Mouse (Mus musculus) kidney, embryonic 14.5 days (tissue): ENCODE results near the gene Rara. TPM values are rescaled to one million over a fixed set of nuclear protein-coding genes. Genes with fewer than 3 reads are reported as not detected.

Experiments used
- ATAC-seq: fragments of 200-750 bp; cut with Nextera tagmentation; 2 replicates; pipeline ENCODE4 v1.8.0; 2017; ENCODE audit warnings: moderate number of reproducible peaks, mild to moderate bottlenecking, moderate TSS enrichment, moderate library complexity; ENCODE audit not compliant: low FRiP score, low TSS enrichment
- H3K27ac ChIP-seq: fragments of 300-500 bp; sonication (generic); 2 replicates; pipeline ENCODE4 v1.5.1; 2014; ENCODE audit warnings: low read depth, mild to moderate bottlenecking, low read length, moderate library complexity, mixed read lengths
- H3K27me3 ChIP-seq: fragments of 300-500 bp; sonication (generic); 2 replicates; pipeline ENCODE4 v1.6.1; 2014; ENCODE audit warnings: mild to moderate bottlenecking, low read length; ENCODE audit not compliant: control insufficient read depth, insufficient read depth
- H3K36me3 ChIP-seq: fragments of 300-500 bp; sonication (generic); 2 replicates; pipeline ENCODE4 v1.6.1; 2014; ENCODE audit warnings: low read length, mixed read lengths; ENCODE audit not compliant: control insufficient read depth, insufficient read depth
- H3K4me1 ChIP-seq: fragments of 300-500 bp; sonication (generic); 2 replicates; pipeline ENCODE4 v1.6.1; 2014; ENCODE audit warnings: low read length, mixed read lengths; ENCODE audit not compliant: control insufficient read depth, insufficient read depth
- H3K4me2 ChIP-seq: fragments of 300-500 bp; sonication (generic); replicated peaks from 2 replicates; pipeline ENCODE4 v1.6.1; 2014; ENCODE audit warnings: low read depth, mild to moderate bottlenecking, low read length
- H3K4me3 ChIP-seq: fragments of 300-500 bp; sonication (generic); 2 replicates; pipeline ENCODE4 v1.5.1; 2014; ENCODE audit warnings: mild to moderate bottlenecking, low read length
- H3K9ac ChIP-seq: fragments of 300-500 bp; sonication (generic); 2 replicates; pipeline ENCODE4 v1.6.1; 2014; ENCODE audit warnings: low read depth, mild to moderate bottlenecking, low read length, moderate library complexity
- H3K9me3 ChIP-seq: fragments of 300-500 bp; sonication (generic); 2 replicates; pipeline ENCODE4 v1.6.1; 2016; ENCODE audit warnings: low read length; ENCODE audit not compliant: control insufficient read depth
- WGBS: fragments of 180-500 bp; shearing (Covaris S2); extraction: QIAGEN DNeasy Blood & Tissue Kit; methylation state at CpG from one replicate; pipeline ENCODE4 v1.1.7; 2014; 5-methylcytosine and 5-hydroxymethylcytosine counted together
- polyA plus RNA-seq: library from polyadenylated mRNA; unstranded; fragments of >200 nt; fragmentation: Nextera tagmentation; extraction: Ambion mirVana; gene quantifications from 2 replicates; pipeline ENCODE4 v1.2.1, GENCODE M21; 2014

Rara gene
- polyA plus RNA-seq, 1 experiment from 2014 or later = 36.7 TPM

DNA sequence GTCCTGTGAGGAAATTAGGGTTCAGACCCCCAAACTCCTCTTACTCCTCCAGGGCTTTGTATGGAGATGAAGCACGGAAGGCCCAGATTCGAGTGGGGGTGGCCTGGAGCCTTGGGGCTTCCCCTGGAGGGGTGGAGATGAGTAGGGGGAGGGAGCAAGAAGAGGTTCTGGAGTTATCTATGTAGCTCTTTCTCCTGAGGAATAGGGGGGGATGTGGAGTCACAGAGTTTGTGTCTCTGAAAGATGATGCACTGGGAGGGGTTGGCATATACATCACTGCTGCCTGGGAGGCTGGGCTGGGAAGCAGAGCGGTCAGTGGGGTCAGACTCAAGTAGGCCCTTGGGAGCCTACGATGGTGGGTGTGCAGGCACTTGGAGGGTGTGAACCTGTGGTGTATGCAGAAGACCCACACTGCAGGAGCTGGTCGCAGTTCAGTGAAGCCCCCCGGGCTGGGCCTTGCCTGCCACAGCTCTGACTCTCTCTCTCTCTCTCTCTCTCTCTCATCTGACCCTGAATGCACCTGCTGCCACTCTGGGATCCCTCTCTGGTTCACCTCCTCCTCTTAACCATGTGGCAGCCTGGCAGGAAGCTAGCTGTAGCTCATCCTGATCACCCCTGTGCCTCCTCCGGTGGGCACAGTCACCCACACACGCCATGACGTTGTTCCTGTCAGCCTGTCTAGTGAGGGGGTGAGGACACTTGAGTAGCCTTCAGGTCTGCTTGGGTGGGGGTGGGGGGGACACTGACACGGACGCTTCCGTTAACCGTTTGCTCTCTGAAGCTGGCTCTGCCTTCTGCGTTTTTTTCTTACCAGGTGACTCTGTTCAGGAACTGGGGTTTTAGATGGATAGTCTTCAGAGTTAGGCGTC is 11.7 kb downstream of the Rara start:
- H3K36me3 ChIP-seq = no peaks in the 10 kb centered on the region
- H3K27ac ChIP-seq = 0 out of 2 replicates have a peak overlapping the region, but pooled peaks have one; percentile 98
- H3K9ac ChIP-seq = peak overlapping the region; percentile 77
- peak overlapping the region; percentile 65 for H3K4me3 ChIP-seq
- no peak for ATAC-seq
- H3K9me3 ChIP-seq = no peaks in the 10 kb centered on the region
- peaks cover 74% of the 10 kb centered on the region for H3K4me1 ChIP-seq
- 27% methylated on average over 15 of the region's 15 CpGs for WGBS
- H3K4me2 ChIP-seq = peak overlapping the region; percentile 70
- no peaks in the 10 kb centered on the region for H3K27me3 ChIP-seq

DNA sequence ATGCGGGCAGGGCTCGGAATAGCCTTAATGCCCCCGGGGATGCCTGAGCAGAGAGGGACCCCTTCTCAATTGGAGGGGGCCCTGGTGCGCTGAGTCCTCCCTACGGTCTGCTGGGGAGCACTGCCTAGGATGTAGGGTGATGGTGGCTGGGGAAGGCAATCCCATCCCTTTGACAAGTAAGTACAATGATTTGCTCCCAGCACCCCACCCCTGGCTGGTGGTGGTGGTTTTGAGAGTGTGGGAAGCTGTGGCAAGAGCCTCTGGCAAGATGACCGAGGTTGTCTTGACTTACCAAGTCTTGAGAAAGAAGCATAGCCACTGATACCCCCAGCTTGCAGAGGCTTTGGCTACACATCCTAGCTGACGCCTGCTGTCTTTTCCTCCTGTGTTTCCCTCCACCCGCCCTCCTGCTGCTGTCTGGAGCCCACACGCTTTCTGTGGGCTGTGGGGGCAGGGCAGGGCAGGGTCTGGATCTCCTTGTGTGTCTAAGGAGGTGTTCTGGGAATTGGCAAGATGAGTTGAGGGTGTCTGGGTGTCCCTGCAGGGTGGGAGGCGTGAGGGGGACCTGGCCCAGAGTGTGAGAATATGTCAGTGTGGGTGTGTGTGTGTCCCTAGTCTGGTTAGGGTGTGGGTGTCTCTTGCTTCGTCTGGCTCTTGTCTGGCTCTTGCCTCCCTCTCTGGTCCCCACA is 12.5 kb downstream of the Rara start:
- Histone ChIP-seq H3K4me2 (peak overlapping the region; percentile 70), H3K27ac (peak overlapping the region; percentile 98; the same call in 1 of the 2 replicates), H3K9me3 (no peaks in the 10 kb centered on the region), H3K4me3 (peak overlapping the region; percentile 65; the same call in 1 of the 2 replicates), H3K9ac (peak overlapping the region; percentile 77; the same call in 1 of the 2 replicates), H3K4me1 (peaks cover 82% of the 10 kb centered on the region), H3K27me3 (no peaks in the 10 kb centered on the region), H3K36me3 (no peaks in the 10 kb centered on the region)
- no peak for ATAC-seq
- WGBS = 49% methylated on average over 11 of the region's 11 CpGs

DNA sequence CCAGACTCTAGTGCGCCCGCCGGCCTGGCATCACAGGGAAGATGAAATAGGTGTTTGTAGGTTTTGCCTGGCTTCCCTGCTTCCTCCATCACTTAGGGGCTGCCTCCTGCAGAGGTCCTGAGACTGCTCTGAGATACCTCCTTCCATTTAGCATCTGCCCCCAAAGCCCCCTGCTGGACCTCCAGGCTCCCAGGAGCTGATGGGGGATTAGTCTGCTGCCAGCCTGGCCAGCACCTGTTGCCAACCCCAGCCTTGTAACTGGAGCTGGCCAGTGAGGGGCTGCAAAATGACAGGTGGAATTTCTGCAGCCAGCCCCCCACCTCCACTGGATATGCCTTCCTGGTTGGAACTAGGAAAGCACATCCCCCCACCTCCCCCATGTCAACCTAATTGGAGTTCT is 13.2 kb downstream of the Rara start:
- peak overlapping the region; percentile 98; the same call in 1 of the 2 replicates for H3K27ac ChIP-seq
- 45% methylated on average over 3 of the region's 3 CpGs for WGBS
- H3K4me3 ChIP-seq = peak overlapping the region; percentile 65
- H3K36me3 ChIP-seq = no peaks in the 10 kb centered on the region
- H3K27me3 ChIP-seq = no peaks in the 10 kb centered on the region
- no peaks in the 10 kb centered on the region for H3K9me3 ChIP-seq
- H3K4me1 ChIP-seq = peaks cover 87% of the 10 kb centered on the region
- H3K9ac ChIP-seq = peak overlapping the region; percentile 77; the same call in 1 of the 2 replicates
- H3K4me2 ChIP-seq = peak overlapping the region; percentile 70
- no peak for ATAC-seq

DNA sequence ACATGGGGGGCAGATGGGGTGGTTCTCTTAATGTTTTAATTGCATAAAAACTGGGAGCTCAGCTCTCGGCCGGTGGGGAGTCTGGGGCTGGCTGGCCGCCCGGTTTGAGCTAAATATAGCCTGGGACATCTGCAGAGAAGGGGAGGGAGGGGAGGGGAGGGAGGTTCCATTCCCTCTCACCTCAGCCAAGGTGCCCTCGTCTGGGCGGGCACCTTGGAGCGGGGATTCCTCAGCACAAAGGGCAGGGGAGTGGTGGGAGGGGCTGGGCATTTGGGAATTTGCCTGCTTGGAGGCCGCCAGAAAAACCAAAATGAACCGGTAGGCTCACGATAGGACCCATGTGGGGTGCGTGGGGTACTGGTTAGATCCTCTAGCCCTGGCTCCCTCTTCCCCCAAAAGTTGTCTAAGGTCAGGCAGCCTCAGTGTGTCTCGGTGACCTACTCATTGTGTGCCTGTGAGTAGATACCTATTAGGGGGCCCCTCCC is 13.8 kb downstream of the Rara start:
- H3K4me1 ChIP-seq = peaks cover 82% of the 10 kb centered on the region
- H3K4me2 ChIP-seq = peak overlapping the region; percentile 70
- 3% methylated on average over 12 of the region's 12 CpGs for WGBS
- no peaks in the 10 kb centered on the region for H3K27me3 ChIP-seq
- no peaks in the 10 kb centered on the region for H3K9me3 ChIP-seq
- no peaks in the 10 kb centered on the region for H3K36me3 ChIP-seq
- ATAC-seq = no peak; the same call in 1 of the 2 replicates
- peak overlapping the region; percentile 45 for H3K4me3 ChIP-seq
- H3K27ac ChIP-seq = peak overlapping the region; percentile 98
- H3K9ac ChIP-seq = peak overlapping the region; percentile 77

DNA sequence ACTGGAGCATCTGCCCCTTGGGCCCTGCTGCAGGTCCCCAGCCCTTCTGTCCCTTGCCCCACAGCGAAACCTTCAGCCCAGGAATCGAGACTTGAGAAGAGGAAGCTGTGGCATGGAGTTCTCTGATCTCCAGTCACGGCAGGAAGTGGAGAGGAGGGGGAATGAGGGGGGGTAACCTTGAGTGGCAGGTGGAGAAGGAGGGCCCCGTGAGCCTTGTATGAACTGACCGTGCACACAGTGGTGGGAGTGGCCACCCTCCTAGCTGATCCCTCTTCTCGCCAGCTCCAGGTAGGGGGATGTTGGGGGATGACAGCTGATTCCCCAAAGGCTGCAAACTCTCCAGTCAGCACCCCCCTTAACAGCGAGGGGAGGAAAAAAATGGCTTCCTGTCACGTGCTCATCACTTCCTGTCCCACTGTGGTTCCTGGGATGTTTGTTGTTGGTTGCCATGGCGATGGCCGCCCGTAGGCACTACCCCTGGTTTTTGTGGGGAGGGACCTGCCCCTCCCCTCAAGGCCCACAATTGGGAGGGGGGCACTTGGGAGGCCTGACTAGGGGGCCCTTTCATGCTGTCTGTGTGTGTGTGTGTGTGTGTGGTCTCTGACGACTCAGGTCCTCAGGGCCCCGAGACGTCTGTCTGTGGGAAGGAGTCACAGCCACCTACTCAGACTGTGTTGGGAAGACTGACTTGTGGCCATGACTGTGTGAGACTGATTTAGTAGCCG is 14.4 kb downstream of the Rara start:
- ATAC-seq = peak; percentile 51
- Histone ChIP-seq H3K27ac (peak overlapping the region; percentile 98), H3K4me3 (peak overlapping the region; percentile 45), H3K4me2 (peak overlapping the region; percentile 70), H3K4me1 (peaks cover 76% of the 10 kb centered on the region), H3K9me3 (no peaks in the 10 kb centered on the region), H3K9ac (peak overlapping the region; percentile 77), H3K27me3 (no peaks in the 10 kb centered on the region), H3K36me3 (no peaks in the 10 kb centered on the region)
- 3% methylated on average over 15 of the region's 15 CpGs for WGBS

DNA sequence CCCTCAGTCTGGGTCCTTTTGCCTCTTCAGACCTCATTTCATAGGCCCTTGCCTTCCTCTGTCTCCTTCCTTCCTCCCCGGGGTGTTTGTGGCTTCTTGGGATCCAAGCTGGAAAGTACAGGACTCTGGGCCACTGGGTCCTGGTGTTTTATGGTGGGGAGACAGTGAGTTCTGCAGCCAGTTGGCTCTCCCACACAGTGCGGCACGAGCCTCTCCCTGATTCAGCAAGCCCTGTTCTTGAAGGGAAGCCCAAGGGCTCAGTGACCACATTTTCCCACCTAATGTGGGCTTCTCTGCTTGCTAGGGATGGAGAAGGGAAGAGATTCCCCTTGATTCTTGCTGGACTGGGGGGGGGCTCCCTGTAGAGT is 14.9 kb downstream of the Rara start:
- H3K4me2 ChIP-seq = peak overlapping the region; percentile 70

DNA sequence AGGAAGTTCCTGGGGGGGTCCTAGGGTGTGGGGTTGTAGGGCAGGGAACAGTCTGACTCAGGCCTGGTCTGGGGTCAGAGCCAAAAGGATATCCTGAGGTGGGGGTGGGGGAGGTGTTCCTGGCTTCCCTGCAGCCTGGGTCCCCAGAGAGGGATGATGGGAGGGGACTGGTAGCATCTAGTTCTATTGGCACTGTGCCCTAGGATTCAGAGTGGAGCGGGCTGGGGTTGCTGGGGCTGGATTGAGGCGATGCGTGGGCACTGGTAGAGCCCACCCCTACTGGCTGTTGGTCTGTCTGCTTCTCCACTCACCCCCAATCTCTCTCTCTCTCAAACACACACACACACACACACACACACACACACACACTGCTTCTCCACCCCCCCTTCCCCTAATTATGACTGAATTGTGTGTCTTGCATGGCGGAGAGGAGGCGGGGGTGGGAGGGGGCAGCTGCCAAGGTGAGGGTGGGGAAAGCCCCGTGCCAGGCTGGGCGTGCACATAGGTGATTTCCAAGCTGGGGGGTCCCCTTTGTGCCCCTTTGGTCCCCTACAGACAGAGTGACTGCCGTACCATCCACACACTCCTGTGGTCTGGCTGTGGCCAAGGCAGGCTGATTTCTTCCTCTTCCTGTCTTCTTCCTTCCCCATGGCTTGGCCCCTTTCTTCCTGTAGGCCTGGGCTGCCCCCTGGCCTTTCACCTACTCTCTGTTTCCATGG is 15.5 kb downstream of the Rara start:
- peak overlapping the region; percentile 45 for H3K4me3 ChIP-seq
- H3K9me3 ChIP-seq = no peaks in the 10 kb centered on the region
- no peak for ATAC-seq
- peak overlapping the region; percentile 70 for H3K4me2 ChIP-seq
- peaks cover 86% of the 10 kb centered on the region for H3K4me1 ChIP-seq
- 71% methylated on average over 8 of the region's 8 CpGs for WGBS
- no peaks in the 10 kb centered on the region for H3K27me3 ChIP-seq
- H3K27ac ChIP-seq = peak overlapping the region; percentile 98
- H3K9ac ChIP-seq = peak overlapping the region; percentile 77; the same call in 1 of the 2 replicates
- H3K36me3 ChIP-seq = 0 out of 2 replicates have a peak, but pooled peaks cover 4% of the 10 kb centered on the region

More for the DNA sequence above, 14.9 kb downstream of the Rara start:
- peak overlapping the region; percentile 45 for H3K4me3 ChIP-seq
- H3K4me1 ChIP-seq = peaks cover 81% of the 10 kb centered on the region
- H3K27me3 ChIP-seq = no peaks in the 10 kb centered on the region
- 0 out of 2 replicates have a peak, but pooled peaks cover 3% of the 10 kb centered on the region for H3K36me3 ChIP-seq
- no peak for ATAC-seq
- WGBS = 29% methylated on average over 3 of the region's 3 CpGs
- peak overlapping the region; percentile 77; the same call in 1 of the 2 replicates for H3K9ac ChIP-seq
- H3K27ac ChIP-seq = peak overlapping the region; percentile 98
- no peaks in the 10 kb centered on the region for H3K9me3 ChIP-seq
